Mouse (Mus musculus) midbrain, embryonic 10.5 days (tissue): ENCODE data around the gene Prelid3b. TPM values are rescaled to one million over a fixed set of nuclear protein-coding genes. Genes with fewer than 3 reads are reported as not detected.

Experiments used
- polyA plus RNA-seq: library from polyadenylated mRNA; unstranded; fragments of >200 nt; fragmentation: Nextera tagmentation; extraction: Ambion mirVana; gene quantifications from 2 replicates; pipeline ENCODE4 v1.2.1, GENCODE M21; 2016

Prelid3b gene
- polyA plus RNA-seq, 1 experiment from 2014 or later = 132 TPM

Other genes starting within 250 kb of the Prelid3b start
- gene Gnas, start 188.8 kb downstream of the Prelid3b start, polyA plus RNA-seq = 1,043 and 1,067 TPM in 2 replicates
- gene Gm20721, start 126.4 kb downstream of the Prelid3b start, polyA plus RNA-seq = 12.7 and 15.2 TPM in 2 replicates
- 193 and 195 TPM in 2 replicates for gene Nelfcd, start 57.3 kb downstream of the Prelid3b start, polyA plus RNA-seq
- gene Ctsz, start 34.0 kb downstream of the Prelid3b start, polyA plus RNA-seq = 116 TPM in 2 replicates
- gene Tubb1, start 22.4 kb downstream of the Prelid3b start, polyA plus RNA-seq = 4.3 and 6.1 TPM in 2 replicates
- 569 and 605 TPM in 2 replicates for gene Atp5e, start 9.0 kb downstream of the Prelid3b start, polyA plus RNA-seq
- gene Zfp831, start 170.5 kb upstream of the Prelid3b start, polyA plus RNA-seq = not detected in 2 replicates